Mouse (Mus musculus): ENCODE measurements around the gene Dpf3.

GRCm38 (mm10) chr12:83220964-83221363, 266.6 kb downstream of the Dpf3 start:
- no peak for TF ChIP-seq FLI1 (IDR thresholded peaks at IDR 0.05; ENCODE audit: low read length)
- TF ChIP-seq GATA1 (IDR thresholded peaks at IDR 0.05; ENCODE audit: borderline replicate concordance, low read length): no peak
